ENCODE assay signal across 27 mouse cellular contexts in the genomic region with DNA sequence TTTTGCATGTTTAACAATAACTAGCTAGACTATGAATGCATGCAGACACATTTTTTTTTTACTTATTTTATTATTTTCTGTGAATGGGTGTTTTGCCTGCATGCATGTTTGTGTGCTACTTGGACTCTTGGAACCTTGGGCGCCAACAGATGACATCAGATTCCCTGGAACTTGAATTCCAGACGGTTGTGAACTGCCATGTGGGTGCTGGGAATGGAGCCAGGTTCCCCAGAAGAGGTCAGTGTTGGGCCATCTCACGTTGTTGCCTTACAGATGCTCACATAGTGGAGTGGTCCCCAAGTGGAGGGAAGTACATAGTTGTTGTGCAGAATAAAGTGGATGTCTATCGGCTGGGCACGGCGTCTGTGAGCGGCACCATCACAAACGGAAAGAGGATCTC. TPM values are rescaled to one million over a fixed set of nuclear protein-coding genes. Genes with fewer than 3 reads are reported as not detected.
DNase-seq lines count a peak whose midpoint lies in the region; ATAC-seq and TF ChIP-seq lines count a peak whose summit lies in the region.
"Had no signal": no experiment of that assay in that cellular context is flagged by ENCODE, and none has a peak within 500 bp of the region (broad histone marks: within the 10 kb centered on the region; RNA-seq: fewer than 3 reads in every experiment).

No protein-coding gene starts in this region.

- ATAC-seq in intestine, postnatal 0 days, result no peak
- no peak for ATAC-seq in intestine, embryonic 15.5 days
- ATAC-seq in liver, postnatal 0 days, result no peak
- ATAC-seq in liver, embryonic 11.5 days (replicated peaks; ENCODE audit: low FRiP score), result no peak
- ATAC-seq in common myeloid progenitor, adult 5-6 weeks (replicated peaks; ENCODE audit: low read depth, poor library complexity, severe bottlenecking), result peak; percentile 45; the same call in 1 of the 2 replicates
- no peak for ATAC-seq in activated CD4-positive, CD25-positive, alpha-beta regulatory T cell, adult 4 months
- ATAC-seq: forebrain, embryonic 13.5 days; inflammation-experienced regulatory T-cells, adult 6 months; lung, postnatal 0 days; midbrain, embryonic 15.5 days; Patski had no signal

- H3K9ac ChIP-seq in intestine, postnatal 0 days (ENCODE audit: low read depth, low read length), result no peak overlapping the region
- no peak overlapping the region for H3K9ac ChIP-seq in intestine, embryonic 15.5 days
- no peak overlapping the region for H3K9ac ChIP-seq in liver, postnatal 0 days (replicated peaks)
- H3K9ac ChIP-seq in liver, embryonic 11.5 days (ENCODE audit: low read depth, low read length), result no peak overlapping the region
- H3K9ac ChIP-seq: forebrain, embryonic 13.5 days; heart, embryonic 12.5 days; hindbrain, embryonic 14.5 days; limb, embryonic 13.5 days; midbrain, embryonic 15.5 days; stomach, embryonic 15.5 days had no signal

- no peak overlapping the region for H3K4me2 ChIP-seq in intestine, postnatal 0 days (replicated peaks; ENCODE audit: low read depth)
- no peak overlapping the region for H3K4me2 ChIP-seq in intestine, embryonic 15.5 days (replicated peaks)
- no peak overlapping the region for H3K4me2 ChIP-seq in liver, postnatal 0 days (ENCODE audit: low read depth, low read length)
- H3K4me2 ChIP-seq in liver, embryonic 11.5 days, result no peak overlapping the region
- H3K4me2 ChIP-seq: forebrain, embryonic 13.5 days; heart, embryonic 12.5 days; hindbrain, embryonic 14.5 days; limb, embryonic 13.5 days; midbrain, embryonic 15.5 days; stomach, embryonic 15.5 days had no signal

- H3K27me3 ChIP-seq in intestine, postnatal 0 days (replicated peaks; ENCODE audit: control insufficient read depth, insufficient read depth, low read length), result no peaks in the 10 kb centered on the region
- H3K27me3 ChIP-seq in intestine, embryonic 15.5 days (replicated peaks), result no peaks in the 10 kb centered on the region
- H3K27me3 ChIP-seq in liver, postnatal 0 days (ENCODE audit: insufficient read depth, low read length), result no peaks in the 10 kb centered on the region
- H3K27me3 ChIP-seq in liver, embryonic 11.5 days (replicated peaks; ENCODE audit: control insufficient read depth, insufficient read depth, low read length), result no peaks in the 10 kb centered on the region
- H3K27me3 ChIP-seq: forebrain, embryonic 13.5 days; heart, embryonic 12.5 days; limb, embryonic 13.5 days; midbrain, embryonic 15.5 days; Patski; stomach, embryonic 15.5 days had no signal

- H3K27ac ChIP-seq in intestine, postnatal 0 days (ENCODE audit: low read depth, low read length), result no peak overlapping the region
- H3K27ac ChIP-seq in intestine, embryonic 15.5 days, result no peak overlapping the region
- H3K27ac ChIP-seq in liver, postnatal 0 days (ENCODE audit: low read depth), result no peak overlapping the region
- no peak overlapping the region for H3K27ac ChIP-seq in liver, embryonic 11.5 days (ENCODE audit: low read depth, low read length)
- H3K27ac ChIP-seq: forebrain, embryonic 13.5 days; heart, adult 2 months; hindbrain, embryonic 14.5 days; left cerebral cortex, adult 2 months; limb, embryonic 13.5 days; macrophage; midbrain, embryonic 15.5 days; stomach, embryonic 15.5 days had no signal

- no peak for TF ChIP-seq EP300 in liver, postnatal 0 days (IDR thresholded peaks at IDR 0.05; ENCODE audit: low read depth)

- DNase-seq in liver, postnatal 0 days, result no peak
- DNase-seq in liver, embryonic 11.5 days (ENCODE audit: low spot score), result no peak
- peak; percentile 73 for DNase-seq in ES-CJ7 (ENCODE audit: low read depth, low spot score)
- DNase-seq in thymus, postnatal 4 days, result no peak
- DNase-seq: adrenal gland, adult 8-10 months; cerebellum, adult 2 months; cerebellum, postnatal 14 days; gastrocnemius, postnatal 25 days; heart, adult 2 months; heart, postnatal 4 days; kidney, postnatal 25 days; right cerebral cortex, postnatal 25 days had no signal

- no peak overlapping the region for H3K4me3 ChIP-seq in intestine, postnatal 0 days (ENCODE audit: low read depth, low read length)
- H3K4me3 ChIP-seq in intestine, embryonic 15.5 days (replicated peaks), result no peak overlapping the region
- H3K4me3 ChIP-seq in liver, postnatal 0 days (ENCODE audit: low read depth, low read length), result no peak overlapping the region
- H3K4me3 ChIP-seq in liver, embryonic 11.5 days (ENCODE audit: low read depth, low read length), result no peak overlapping the region
- H3K4me3 ChIP-seq: forebrain, embryonic 13.5 days; heart, adult 2 months; heart, embryonic 12.5 days; left cerebral cortex, adult 2 months; limb, embryonic 13.5 days; midbrain, embryonic 15.5 days; stomach, embryonic 15.5 days had no signal

- TF ChIP-seq CTCF in intestine, postnatal 0 days (IDR thresholded peaks at IDR 0.05; ENCODE audit: low read depth), result peak; percentile 34
- peak; percentile 40 for TF ChIP-seq CTCF in liver, postnatal 0 days (IDR thresholded peaks at IDR 0.05; ENCODE audit: low read depth)

- 79% methylated on average over 8 of the region's 8 CpGs for WGBS in intestine, postnatal 0 days
- 83% methylated on average over 8 of the region's 8 CpGs for WGBS in intestine, embryonic 15.5 days
- WGBS in liver, postnatal 0 days (ENCODE audit: insufficient replicate concordance), result 83% methylated on average over 8 of the region's 8 CpGs
- 88% methylated on average over 8 of the region's 8 CpGs for WGBS in liver, embryonic 11.5 days

- peaks cover 73% of the 10 kb centered on the region for H3K36me3 ChIP-seq in intestine, postnatal 0 days (ENCODE audit: control insufficient read depth, insufficient read depth)
- peaks cover 50% of the 10 kb centered on the region for H3K36me3 ChIP-seq in intestine, embryonic 15.5 days
- peaks cover 81% of the 10 kb centered on the region for H3K36me3 ChIP-seq in liver, postnatal 0 days (replicated peaks; ENCODE audit: insufficient read depth, low read length)
- H3K36me3 ChIP-seq in liver, embryonic 11.5 days (ENCODE audit: control insufficient read depth, insufficient read depth, low read length), result peaks cover 75% of the 10 kb centered on the region

- no peaks in the 10 kb centered on the region for H3K4me1 ChIP-seq in intestine, postnatal 0 days (replicated peaks; ENCODE audit: control insufficient read depth, insufficient read depth, low read length)
- H3K4me1 ChIP-seq in intestine, embryonic 15.5 days (replicated peaks), result no peaks in the 10 kb centered on the region
- peaks cover 7% of the 10 kb centered on the region; the same call in 1 of the 2 replicates for H3K4me1 ChIP-seq in liver, postnatal 0 days (ENCODE audit: insufficient read depth)
- H3K4me1 ChIP-seq in liver, embryonic 11.5 days (replicated peaks; ENCODE audit: control insufficient read depth, insufficient read depth, low read length), result no peaks in the 10 kb centered on the region
- H3K4me1 ChIP-seq: forebrain, embryonic 13.5 days; heart, embryonic 12.5 days; limb, embryonic 13.5 days; midbrain, embryonic 15.5 days; stomach, embryonic 15.5 days had no signal

- H3K9me3 ChIP-seq in intestine, postnatal 0 days (ENCODE audit: control insufficient read depth), result no peaks in the 10 kb centered on the region
- H3K9me3 ChIP-seq in intestine, embryonic 15.5 days, result no peaks in the 10 kb centered on the region
- no peaks in the 10 kb centered on the region for H3K9me3 ChIP-seq in liver, postnatal 0 days (ENCODE audit: low read length)
- H3K9me3 ChIP-seq in liver, embryonic 11.5 days (ENCODE audit: control insufficient read depth, low read length), result no peaks in the 10 kb centered on the region
- H3K9me3 ChIP-seq: forebrain, embryonic 13.5 days; heart, embryonic 12.5 days; limb, embryonic 13.5 days; midbrain, embryonic 15.5 days; stomach, embryonic 15.5 days had no signal

RNA-seq across cellular contexts. Expression of a gene that starts 7.1 kb away (rescaled TPM):
- polyA plus RNA-seq in intestine, postnatal 0 days (2015; fragmentation: Nextera tagmentation; extraction: Ambion mirVana), result 337 and 344 TPM in 2 replicates
- 272 and 297 TPM in 2 replicates for polyA plus RNA-seq in intestine, embryonic 15.5 days (2015; fragmentation: Nextera tagmentation; extraction: Ambion mirVana)
- polyA plus RNA-seq in liver, postnatal 0 days (2015; fragmentation: Nextera tagmentation; extraction: Ambion mirVana), result 383 and 408 TPM in 2 replicates
- polyA plus RNA-seq in liver, embryonic 11.5 days (2014; fragmentation: Nextera tagmentation; extraction: Ambion mirVana), result 954 and 957 TPM in 2 replicates
- total RNA-seq in common myeloid progenitor, adult 5-6 weeks (2017), result 121 and 128 TPM in 2 replicates
- 100 to 1,000 TPM; 173 to 200 TPM for polyA plus RNA-seq in activated CD4-positive, CD25-positive, alpha-beta regulatory T cell, adult 4 months (2017; shearing (Covaris generic))

RNA-seq across cellular contexts. Expression of a gene that starts 8.1 kb away (rescaled TPM):
- 59.2 and 61.7 TPM in 2 replicates for polyA plus RNA-seq in intestine, postnatal 0 days (2015; fragmentation: Nextera tagmentation; extraction: Ambion mirVana)
- polyA plus RNA-seq in intestine, embryonic 15.5 days (2015; fragmentation: Nextera tagmentation; extraction: Ambion mirVana), result 78.8 and 86.0 TPM in 2 replicates
- polyA plus RNA-seq in liver, postnatal 0 days (2015; fragmentation: Nextera tagmentation; extraction: Ambion mirVana), result 43.1 and 45.8 TPM in 2 replicates
- polyA plus RNA-seq in liver, embryonic 11.5 days (2014; fragmentation: Nextera tagmentation; extraction: Ambion mirVana), result 105 and 109 TPM in 2 replicates
- total RNA-seq in common myeloid progenitor, adult 5-6 weeks (2017), result 124 and 126 TPM in 2 replicates
- polyA plus RNA-seq in activated CD4-positive, CD25-positive, alpha-beta regulatory T cell, adult 4 months (2017; shearing (Covaris generic)), result 10 to 100 TPM; 70.4 to 94.2 TPM
